Mouse (Mus musculus): ENCODE results near the gene Sugp1. TPM values are rescaled to one million over a fixed set of nuclear protein-coding genes. Genes with fewer than 3 reads are reported as not detected.

Sugp1 gene
- polyA plus RNA-seq, 1 experiment = 37.3 TPM

GRCm38 (mm10) chr8:70118726-70119700 lies 76.4 kb downstream of the Sugp1 start:
- Histone ChIP-seq H3K9ac (ENCODE audit: low read depth, poor library complexity, severe bottlenecking) (no peak overlapping the region), H3K4me3 (ENCODE audit: low read depth, low read length) (no peak overlapping the region), H3K9me3 (replicated peaks; ENCODE audit: control insufficient read depth, insufficient read depth, low read length, poor library complexity, severe bottlenecking) (no peaks in the 10 kb centered on the region), H3K27ac (ENCODE audit: insufficient read depth, low read length) (no peak overlapping the region), H3K27me3 (ENCODE audit: control insufficient read depth, insufficient read depth, low read length, poor library complexity, severe bottlenecking) (peaks cover 2% of the 10 kb centered on the region; the same call in 1 of the 2 replicates), H3K36me3 (ENCODE audit: control insufficient read depth, insufficient read depth, low read length, poor library complexity, severe bottlenecking) (no peaks in the 10 kb centered on the region), H3K4me1 (ENCODE audit: control insufficient read depth, insufficient read depth, low read length) (no peaks in the 10 kb centered on the region)
- TF ChIP-seq CTCF (IDR thresholded peaks at IDR 0.05; ENCODE audit: low read depth, low read length) = no peak

- Histone ChIP-seq H3K27ac (ENCODE audit: insufficient read depth, low read length) (no peak within 1 kb of the TSS), H3K4me3 (ENCODE audit: low read depth, low read length) (peak within 1 kb of the TSS; percentile 8; the same call in 1 of the 2 replicates), H3K4me1 (ENCODE audit: control insufficient read depth, insufficient read depth, low read length) (no peaks in the 10 kb centered on the region), H3K9me3 (replicated peaks; ENCODE audit: control insufficient read depth, insufficient read depth, low read length, poor library complexity, severe bottlenecking) (no peaks in the 10 kb centered on the region), H3K27me3 (ENCODE audit: control insufficient read depth, insufficient read depth, low read length, poor library complexity, severe bottlenecking) (peaks cover 2% of the 10 kb centered on the region; the same call in 1 of the 2 replicates), H3K36me3 (ENCODE audit: control insufficient read depth, insufficient read depth, low read length, poor library complexity, severe bottlenecking) (no peaks in the 10 kb centered on the region), H3K9ac (ENCODE audit: low read depth, poor library complexity, severe bottlenecking) (peak within 1 kb of the TSS; percentile 16)
- TF ChIP-seq POLR2A (IDR thresholded peaks at IDR 0.05; ENCODE audit: insufficient read depth, low read length) (peak; percentile 48), EP300 (IDR thresholded peaks at IDR 0.05; ENCODE audit: insufficient read depth, low read depth, low read length) (no peak)
Measured at GRCm38 (mm10) chr8:70120667-70121066, 78.1 kb downstream of the Sugp1 start, which contains the start of gene Ncan. Gene Ncan, minus strand, starts transcription at chr8:70120873.

Other genes starting within 250 kb of the Sugp1 start
- gene Gmip, start 234.1 kb upstream of the Sugp1 start, polyA plus RNA-seq (2011; ENCODE audit: insufficient read depth, insufficient read length, low read depth, missing spikeins) = 11.6 and 12.6 TPM in 2 replicates
- 10.1 and 10.8 TPM in 2 replicates for gene Lpar2, start 220.4 kb upstream of the Sugp1 start, polyA plus RNA-seq (2011; ENCODE audit: insufficient read depth, insufficient read length, low read depth, missing spikeins)
- 22.4 and 26.7 TPM in 2 replicates for gene Pbx4, start 210.3 kb upstream of the Sugp1 start, polyA plus RNA-seq (2011; ENCODE audit: insufficient read depth, insufficient read length, low read depth, missing spikeins)
- gene Cilp2, start 155.1 kb upstream of the Sugp1 start, polyA plus RNA-seq (2011; ENCODE audit: insufficient read depth, insufficient read length, low read depth, missing spikeins) = 0.96 and 1.2 TPM in 2 replicates
- gene Tssk6, start 140.6 kb upstream of the Sugp1 start, polyA plus RNA-seq (2011; ENCODE audit: insufficient read depth, insufficient read length, low read depth, missing spikeins) = not detected in 2 replicates
- 70.5 and 70.8 TPM in 2 replicates for gene Ndufa13, start 140.3 kb upstream of the Sugp1 start, polyA plus RNA-seq (2011; ENCODE audit: insufficient read depth, insufficient read length, low read depth, missing spikeins)
- 3.4 and 4.2 TPM in 2 replicates for gene Yjefn3, start 140.1 kb upstream of the Sugp1 start, polyA plus RNA-seq (2011; ENCODE audit: insufficient read depth, insufficient read length, low read depth, missing spikeins)
- 155 TPM in 2 replicates for gene Gatad2a, start 46.4 kb upstream of the Sugp1 start, polyA plus RNA-seq (2011; ENCODE audit: insufficient read depth, insufficient read length, low read depth, missing spikeins)
- gene Mau2, start 79 bp upstream of the Sugp1 start, polyA plus RNA-seq (2011; ENCODE audit: insufficient read depth, insufficient read length, low read depth, missing spikeins) = 40.2 and 41.0 TPM in 2 replicates
- gene Tm6sf2, start 30.1 kb downstream of the Sugp1 start, polyA plus RNA-seq (2011; ENCODE audit: insufficient read depth, insufficient read length, low read depth, missing spikeins) = 0.99 and 1.4 TPM in 2 replicates
- gene Hapln4, start 40.6 kb downstream of the Sugp1 start, polyA plus RNA-seq (2011; ENCODE audit: insufficient read depth, insufficient read length, low read depth, missing spikeins) = 2.2 TPM in 2 replicates
- gene Ncan, start 78.1 kb downstream of the Sugp1 start, polyA plus RNA-seq (2011; ENCODE audit: insufficient read depth, insufficient read length, low read depth, missing spikeins) = 1.4 and 1.6 TPM in 2 replicates
- gene Nr2c2ap, start 88.5 kb downstream of the Sugp1 start, polyA plus RNA-seq (2011; ENCODE audit: insufficient read depth, insufficient read length, low read depth, missing spikeins) = 38.0 and 42.7 TPM in 2 replicates
- gene Rfxank, start 96.3 kb downstream of the Sugp1 start, polyA plus RNA-seq (2011; ENCODE audit: insufficient read depth, insufficient read length, low read depth, missing spikeins) = 7.9 and 8.2 TPM in 2 replicates
- 24.1 and 28.3 TPM in 2 replicates for gene Borcs8, start 96.7 kb downstream of the Sugp1 start, polyA plus RNA-seq (2011; ENCODE audit: insufficient read depth, insufficient read length, low read depth, missing spikeins)
- 4.4 and 5.8 TPM in 2 replicates for gene Mef2b, start 96.9 kb downstream of the Sugp1 start, polyA plus RNA-seq (2011; ENCODE audit: insufficient read depth, insufficient read length, low read depth, missing spikeins)
- 36.5 and 43.1 TPM in 2 replicates for gene Tmem161a, start 129.5 kb downstream of the Sugp1 start, polyA plus RNA-seq (2011; ENCODE audit: insufficient read depth, insufficient read length, low read depth, missing spikeins)
- gene Slc25a42, start 169.5 kb downstream of the Sugp1 start, polyA plus RNA-seq (2011; ENCODE audit: insufficient read depth, insufficient read length, low read depth, missing spikeins) = 7.8 and 9.3 TPM in 2 replicates
- 46.0 and 47.2 TPM in 2 replicates for gene Sugp2, start 191.4 kb downstream of the Sugp1 start, polyA plus RNA-seq (2011; ENCODE audit: insufficient read depth, insufficient read length, low read depth, missing spikeins)
- 5.7 and 11.8 TPM in 2 replicates for gene Armc6, start 191.7 kb downstream of the Sugp1 start, polyA plus RNA-seq (2011; ENCODE audit: insufficient read depth, insufficient read length, low read depth, missing spikeins)
- gene Homer3, start 240.0 kb downstream of the Sugp1 start, polyA plus RNA-seq (2011; ENCODE audit: insufficient read depth, insufficient read length, low read depth, missing spikeins) = 37.9 and 40.0 TPM in 2 replicates